Mouse (Mus musculus): ENCODE measurements at regions not wholly inside any gene's neighbourhood (a gene's known extent, or its start where the extent isn't known, plus 50 kb on each side); places are given as distances from the start of the nearest gene placed in this dataset.

GRCm38 (mm10) chr1:153962161-153962720, 62.2 kb upstream of the Teddm2 start:
- Histone ChIP-seq H3K4me1 (0 out of 2 replicates have a peak, but pooled peaks cover 10% of the 10 kb centered on the region), H3K4me3 (replicated peaks) (no peak overlapping the region), H3K27me3 (replicated peaks) (no peaks in the 10 kb centered on the region), H3K9me3 (replicated peaks) (no peaks in the 10 kb centered on the region), H3K9ac (replicated peaks) (no peak overlapping the region), H3K4me2 (no peak overlapping the region), H3K27ac (replicated peaks) (peak overlapping the region; percentile 56), H3K36me3 (no peaks in the 10 kb centered on the region)
- ATAC-seq (ENCODE audit: low FRiP score), result no peak
- 49% methylated on average over 8 of the region's 8 CpGs for WGBS

DNA sequence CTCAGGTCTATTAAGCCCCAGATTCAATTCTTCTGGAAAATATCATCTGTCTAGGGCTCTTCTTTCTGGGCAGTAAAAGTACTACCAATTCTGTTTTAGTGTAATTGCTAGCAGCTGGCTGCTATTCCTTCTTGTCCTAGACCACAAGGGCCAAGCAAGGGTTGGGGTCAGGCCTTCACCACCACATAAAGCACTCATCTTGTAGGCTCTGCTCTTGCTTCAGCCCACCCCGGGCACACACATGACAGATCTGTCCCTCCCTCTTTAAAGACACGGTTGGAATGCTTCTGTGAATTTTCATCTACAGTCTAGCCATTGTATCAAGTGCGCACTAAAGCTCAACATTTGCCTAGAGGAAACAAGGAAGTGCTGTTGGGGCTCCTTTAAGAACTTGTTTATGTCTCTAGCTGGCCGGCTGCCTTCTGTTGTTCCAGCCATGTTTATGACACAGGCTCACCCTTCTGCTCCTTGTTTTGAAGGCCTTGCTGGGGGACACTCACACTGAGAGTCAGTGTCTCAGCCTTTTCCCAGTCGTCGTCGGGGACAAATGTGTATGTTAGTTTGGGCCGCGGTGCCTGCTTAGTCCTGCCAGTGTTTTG, 63.8 kb upstream of the Teddm2 start:
- 0 out of 2 replicates have a peak, but pooled peaks cover 10% of the 10 kb centered on the region for H3K4me1 ChIP-seq
- no peak overlapping the region for H3K27ac ChIP-seq (replicated peaks)
- H3K27me3 ChIP-seq (replicated peaks), result no peaks in the 10 kb centered on the region
- 54% methylated on average over 9 of the region's 9 CpGs for WGBS
- H3K36me3 ChIP-seq, result no peaks in the 10 kb centered on the region
- no peak overlapping the region for H3K9ac ChIP-seq (replicated peaks)
- no peak for ATAC-seq (ENCODE audit: low FRiP score)
- H3K4me3 ChIP-seq (replicated peaks), result no peak overlapping the region
- H3K4me2 ChIP-seq, result no peak overlapping the region
- no peaks in the 10 kb centered on the region for H3K9me3 ChIP-seq (replicated peaks)

- Histone ChIP-seq H3K36me3 (no peaks in the 10 kb centered on the region), H3K27me3 (replicated peaks) (no peaks in the 10 kb centered on the region), H3K4me1 (no peaks in the 10 kb centered on the region), H3K4me3 (replicated peaks) (no peak overlapping the region), H3K9ac (replicated peaks) (no peak overlapping the region), H3K9me3 (replicated peaks) (no peaks in the 10 kb centered on the region), H3K27ac (replicated peaks) (no peak overlapping the region), H3K4me2 (no peak overlapping the region)
- ATAC-seq (ENCODE audit: low FRiP score), result no peak
- 87% methylated on average over 4 of the region's 4 CpGs for WGBS
Observed at GRCm38 (mm10) chr1:153969401-153969800, 69.4 kb upstream of the Teddm2 start.

GRCm38 (mm10) chr1:153974300-153974699, 74.3 kb upstream of the Teddm2 start:
- Histone ChIP-seq H3K9ac (replicated peaks) (no peak overlapping the region), H3K27ac (replicated peaks) (no peak overlapping the region), H3K36me3 (no peaks in the 10 kb centered on the region), H3K4me2 (no peak overlapping the region), H3K4me1 (no peaks in the 10 kb centered on the region), H3K27me3 (replicated peaks) (no peaks in the 10 kb centered on the region), H3K9me3 (replicated peaks) (no peaks in the 10 kb centered on the region), H3K4me3 (replicated peaks) (no peak overlapping the region)
- ATAC-seq (ENCODE audit: low FRiP score), result no peak
- WGBS, result 61% methylated on average over 1 of the region's 1 CpGs

GRCm38 (mm10) chr1:153977963-153978726, 78.1 kb upstream of the Teddm2 start:
- H3K4me3 ChIP-seq (replicated peaks), result no peak overlapping the region
- no peak overlapping the region for H3K4me2 ChIP-seq
- H3K27ac ChIP-seq (replicated peaks), result no peak overlapping the region
- no peaks in the 10 kb centered on the region for H3K4me1 ChIP-seq
- H3K9ac ChIP-seq (replicated peaks), result no peak overlapping the region
- H3K36me3 ChIP-seq, result no peaks in the 10 kb centered on the region
- 17% methylated on average over 5 of the region's 5 CpGs for WGBS
- H3K27me3 ChIP-seq (replicated peaks), result no peaks in the 10 kb centered on the region
- peak; percentile 57; the same call in 1 of the 2 replicates for ATAC-seq (ENCODE audit: low FRiP score)
- H3K9me3 ChIP-seq (replicated peaks), result no peaks in the 10 kb centered on the region

GRCm38 (mm10) chr1:153980886-153981285, 80.9 kb upstream of the Teddm2 start:
- H3K4me2 ChIP-seq, result no peak overlapping the region
- no peaks in the 10 kb centered on the region for H3K27me3 ChIP-seq (replicated peaks)
- H3K36me3 ChIP-seq, result no peaks in the 10 kb centered on the region
- 70% methylated on average over 6 of the region's 6 CpGs for WGBS
- no peak for ATAC-seq (ENCODE audit: low FRiP score)
- H3K4me3 ChIP-seq (replicated peaks), result no peak overlapping the region
- no peaks in the 10 kb centered on the region for H3K9me3 ChIP-seq (replicated peaks)
- H3K9ac ChIP-seq (replicated peaks), result no peak overlapping the region
- H3K4me1 ChIP-seq, result no peaks in the 10 kb centered on the region
- no peak overlapping the region for H3K27ac ChIP-seq (replicated peaks)

GRCm38 (mm10) chr1:153985595-153985994, 85.6 kb upstream of the Teddm2 start:
- Histone ChIP-seq H3K4me3 (replicated peaks) (no peak overlapping the region), H3K27ac (replicated peaks) (no peak overlapping the region), H3K27me3 (replicated peaks) (no peaks in the 10 kb centered on the region), H3K36me3 (no peaks in the 10 kb centered on the region), H3K4me2 (no peak overlapping the region), H3K9me3 (replicated peaks) (no peaks in the 10 kb centered on the region), H3K9ac (replicated peaks) (no peak overlapping the region), H3K4me1 (no peaks in the 10 kb centered on the region)
- 95% methylated on average over 5 of the region's 5 CpGs for WGBS
- ATAC-seq (ENCODE audit: low FRiP score), result no peak

DNA sequence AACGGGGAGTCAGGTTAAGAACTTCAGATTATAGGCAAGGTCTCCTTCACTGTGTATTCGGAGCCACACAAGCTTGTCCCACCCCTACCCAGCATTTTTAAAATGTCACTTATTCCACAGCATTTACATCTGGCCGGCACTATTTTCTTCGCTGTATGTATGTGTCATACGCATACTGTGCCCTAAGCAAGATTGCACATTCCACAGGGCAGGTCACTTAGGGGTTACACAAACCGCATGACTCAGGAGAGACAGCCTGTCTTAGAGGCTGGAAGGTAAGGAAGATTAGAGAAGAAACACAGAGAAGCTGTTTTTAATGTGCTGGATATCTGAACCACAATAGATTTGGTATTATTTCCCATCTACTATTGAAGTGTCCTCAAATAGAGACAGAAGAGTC, 86.6 kb upstream of the Teddm2 start:
- Histone ChIP-seq H3K9ac (replicated peaks) (no peak overlapping the region), H3K27me3 (replicated peaks) (no peaks in the 10 kb centered on the region), H3K4me2 (no peak overlapping the region), H3K27ac (replicated peaks) (no peak overlapping the region), H3K9me3 (replicated peaks) (no peaks in the 10 kb centered on the region), H3K4me1 (no peaks in the 10 kb centered on the region), H3K36me3 (no peaks in the 10 kb centered on the region), H3K4me3 (replicated peaks) (no peak overlapping the region)
- no peak for ATAC-seq (ENCODE audit: low FRiP score)
- WGBS, result 93% methylated on average over 6 of the region's 6 CpGs

DNA sequence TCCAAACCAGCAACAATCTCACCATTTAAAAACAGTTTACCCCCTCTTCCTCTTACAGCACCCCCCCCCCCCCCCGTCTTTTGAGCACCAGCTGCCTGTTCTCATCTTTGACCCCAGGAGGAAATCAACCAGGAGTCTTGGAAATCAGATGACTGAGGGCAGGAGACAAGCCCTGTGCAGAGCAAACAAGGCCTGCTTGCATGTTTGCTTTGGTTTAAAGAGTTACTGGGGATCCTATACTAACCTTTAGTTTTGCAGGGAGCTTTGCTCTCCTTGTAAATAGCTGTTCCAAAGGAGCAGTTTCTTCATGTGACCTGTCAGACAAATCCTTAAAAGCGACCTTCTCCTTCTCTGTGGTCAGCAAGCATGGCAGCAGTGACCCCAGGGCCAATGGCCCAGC, 88.3 kb upstream of the Teddm2 start:
- H3K4me3 ChIP-seq (replicated peaks), result no peak overlapping the region
- ATAC-seq (ENCODE audit: low FRiP score), result no peak
- no peaks in the 10 kb centered on the region for H3K9me3 ChIP-seq (replicated peaks)
- H3K9ac ChIP-seq (replicated peaks), result no peak overlapping the region
- 86% methylated on average over 2 of the region's 2 CpGs for WGBS
- H3K4me2 ChIP-seq, result no peak overlapping the region
- H3K4me1 ChIP-seq, result no peaks in the 10 kb centered on the region
- no peaks in the 10 kb centered on the region for H3K27me3 ChIP-seq (replicated peaks)
- H3K36me3 ChIP-seq, result no peaks in the 10 kb centered on the region
- no peak overlapping the region for H3K27ac ChIP-seq (replicated peaks)

DNA sequence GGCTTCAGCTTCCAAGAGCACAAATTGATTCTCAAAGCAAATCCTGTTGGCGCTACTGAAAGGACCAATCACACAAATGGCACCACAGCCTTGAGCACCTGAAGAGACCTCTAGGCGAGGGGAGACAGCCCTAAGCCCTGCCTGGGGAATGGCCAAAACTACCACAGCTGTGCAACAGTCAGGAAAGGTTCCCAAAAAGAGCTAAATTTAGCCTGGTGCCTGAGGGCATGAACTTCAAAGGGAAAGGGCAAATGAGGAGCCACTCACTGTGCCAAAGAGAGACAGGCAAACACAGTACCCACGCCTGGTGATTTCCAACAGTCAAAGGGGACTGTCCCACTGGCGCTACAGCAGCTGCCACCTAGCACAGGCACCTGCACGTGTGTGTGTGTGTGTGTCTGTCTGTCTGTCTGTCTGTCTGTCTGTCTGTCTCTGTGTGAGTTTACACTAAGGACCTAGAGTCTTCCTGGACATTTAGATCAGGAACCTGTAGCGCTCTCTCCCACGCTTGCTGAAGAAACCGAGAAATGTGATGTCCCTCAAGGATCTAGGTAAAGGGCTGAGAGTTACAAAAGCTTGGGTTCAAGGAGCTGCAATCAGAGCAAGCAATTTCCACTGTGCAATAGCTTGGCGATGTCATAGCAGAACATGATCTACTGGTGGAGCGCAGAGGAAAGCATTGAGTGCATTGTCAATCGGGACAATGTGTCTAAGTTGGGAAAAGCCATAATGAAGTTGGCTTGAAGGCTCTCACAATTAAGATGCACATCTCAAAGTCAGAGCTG, 90.8 kb upstream of the Teddm2 start:
- no peak overlapping the region for H3K27ac ChIP-seq (replicated peaks)
- H3K4me1 ChIP-seq, result no peaks in the 10 kb centered on the region
- H3K9ac ChIP-seq (replicated peaks), result no peak overlapping the region
- 90% methylated on average over 11 of the region's 11 CpGs for WGBS
- H3K4me3 ChIP-seq (replicated peaks), result no peak overlapping the region
- ATAC-seq (ENCODE audit: low FRiP score), result no peak
- H3K9me3 ChIP-seq (replicated peaks), result peaks cover 4% of the 10 kb centered on the region; the same call in 1 of the 2 replicates
- no peaks in the 10 kb centered on the region for H3K27me3 ChIP-seq (replicated peaks)
- H3K4me2 ChIP-seq, result no peak overlapping the region
- no peaks in the 10 kb centered on the region for H3K36me3 ChIP-seq

- Histone ChIP-seq H3K27me3 (replicated peaks) (no peaks in the 10 kb centered on the region), H3K27ac (replicated peaks) (no peak overlapping the region), H3K4me2 (no peak overlapping the region), H3K36me3 (no peaks in the 10 kb centered on the region), H3K9ac (replicated peaks) (no peak overlapping the region), H3K4me1 (0 out of 2 replicates have a peak, but pooled peaks cover 5% of the 10 kb centered on the region), H3K4me3 (replicated peaks) (no peak overlapping the region), H3K9me3 (replicated peaks) (peaks cover 4% of the 10 kb centered on the region; the same call in 1 of the 2 replicates)
- whole genome bisulfite sequencing, result 77% methylated on average over 3 of the region's 3 CpGs
- ATAC-seq (ENCODE audit: low FRiP score), result no peak
Observed at GRCm38 (mm10) chr1:153992466-153992865, 92.4 kb upstream of the Teddm2 start.

Measured in neural tube, embryonic 15.5 days (tissue).